Mouse (Mus musculus) embryonic facial prominence, embryonic 15.5 days (tissue): ENCODE data around the gene Fam122a. TPM values are rescaled to one million over a fixed set of nuclear protein-coding genes. Genes with fewer than 3 reads are reported as not detected.

Experiments
- ATAC-seq: fragments of 200-750 bp; cut with Nextera tagmentation; 2 replicates; pipeline ENCODE4 v1.8.0; 2017; ENCODE audit warnings: low read depth, moderate TSS enrichment; ENCODE audit not compliant: insufficient number of reproducible peaks, low FRiP score, low TSS enrichment
- H3K27ac ChIP-seq: fragments of 300-500 bp; sonication (generic); replicated peaks from 2 replicates; pipeline ENCODE4 v1.5.1; 2015; ENCODE audit warnings: mild to moderate bottlenecking, inconsistent platforms
- H3K27me3 ChIP-seq: fragments of 300-500 bp; sonication (generic); 2 replicates; pipeline ENCODE4 v1.6.1; 2015; ENCODE audit warnings: inconsistent platforms
- H3K36me3 ChIP-seq: fragments of 300-500 bp; sonication (generic); 2 replicates; pipeline ENCODE4 v1.6.1; 2015; ENCODE audit warnings: mild to moderate bottlenecking, inconsistent platforms
- H3K4me1 ChIP-seq: fragments of 300-500 bp; sonication (generic); 2 replicates; pipeline ENCODE4 v1.6.1; 2015; ENCODE audit warnings: inconsistent platforms
- H3K4me2 ChIP-seq: fragments of 300-500 bp; sonication (generic); replicated peaks from 2 replicates; pipeline ENCODE4 v1.6.1; 2015; ENCODE audit warnings: mild to moderate bottlenecking, inconsistent platforms
- H3K4me3 ChIP-seq: fragments of 300-500 bp; sonication (generic); replicated peaks from 2 replicates; pipeline ENCODE4 v1.5.1; 2015; ENCODE audit warnings: mild to moderate bottlenecking, inconsistent platforms
- H3K9ac ChIP-seq: fragments of 300-500 bp; sonication (generic); 2 replicates; pipeline ENCODE4 v1.6.1; 2015; ENCODE audit warnings: inconsistent platforms
- H3K9me3 ChIP-seq: fragments of 300-500 bp; sonication (generic); replicated peaks from 2 replicates; pipeline ENCODE4 v1.6.1; 2016; ENCODE audit warnings: inconsistent platforms
- WGBS: fragments of 180-500 bp; shearing (Covaris S2); methylation state at CpG from one replicate; pipeline ENCODE4 v1.1.7; 2015; 5-methylcytosine and 5-hydroxymethylcytosine counted together
- polyA plus RNA-seq: library from polyadenylated mRNA; unstranded; fragments of >200 nt; fragmentation: Nextera tagmentation; extraction: Ambion mirVana; gene quantifications from 2 replicates; pipeline ENCODE4 v1.2.1, GENCODE M21; 2015

The Fam122a gene
- polyA plus RNA-seq, 1 experiment from 2014 or later = 55.5 TPM

DNA sequence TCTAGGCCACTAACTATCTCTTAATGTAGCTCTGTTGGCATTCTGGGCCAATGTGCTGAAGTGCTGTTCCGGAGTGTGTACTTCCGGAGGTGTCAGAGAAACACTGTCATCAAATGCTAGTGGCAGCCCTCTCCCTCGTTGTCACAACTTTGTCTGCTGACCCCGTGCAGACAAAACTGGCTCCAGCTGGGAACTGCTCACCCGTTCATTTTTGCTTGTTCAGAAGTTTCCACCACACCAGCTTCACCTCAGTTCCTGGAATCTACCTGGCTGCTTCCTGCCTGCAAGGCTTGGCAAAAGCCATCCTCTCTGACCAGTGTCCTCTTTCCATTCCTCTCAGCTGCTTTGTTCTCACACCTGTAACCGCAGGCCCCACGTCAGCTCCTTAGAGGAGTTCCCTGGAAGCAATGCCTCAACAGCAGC lies 50.4 kb downstream of the Fam122a start:
- no peaks in the 10 kb centered on the region for H3K4me1 ChIP-seq
- 79% methylated on average over 7 of the region's 7 CpGs for WGBS
- no peaks in the 10 kb centered on the region; the same call in 1 of the 2 replicates for H3K27me3 ChIP-seq
- H3K4me3 ChIP-seq = no peak overlapping the region
- no peak overlapping the region for H3K4me2 ChIP-seq
- no peaks in the 10 kb centered on the region for H3K9me3 ChIP-seq
- ATAC-seq = no peak
- H3K27ac ChIP-seq = no peak overlapping the region
- no peak overlapping the region for H3K9ac ChIP-seq
- H3K36me3 ChIP-seq = no peaks in the 10 kb centered on the region

Other genes starting within 250 kb of the Fam122a start
- gene Fxn, start 196.8 kb downstream of the Fam122a start, polyA plus RNA-seq = 37.5 and 39.9 TPM in 2 replicates
- gene Pip5k1b, start 78.5 kb upstream of the Fam122a start, polyA plus RNA-seq = 0.84 and 1.1 TPM in 2 replicates
- 4.1 and 5.0 TPM in 2 replicates for gene Tmem252, start 196.7 kb upstream of the Fam122a start, polyA plus RNA-seq